Mouse (Mus musculus): Measurements from ENCODE around the gene Lamc3.

DNA sequence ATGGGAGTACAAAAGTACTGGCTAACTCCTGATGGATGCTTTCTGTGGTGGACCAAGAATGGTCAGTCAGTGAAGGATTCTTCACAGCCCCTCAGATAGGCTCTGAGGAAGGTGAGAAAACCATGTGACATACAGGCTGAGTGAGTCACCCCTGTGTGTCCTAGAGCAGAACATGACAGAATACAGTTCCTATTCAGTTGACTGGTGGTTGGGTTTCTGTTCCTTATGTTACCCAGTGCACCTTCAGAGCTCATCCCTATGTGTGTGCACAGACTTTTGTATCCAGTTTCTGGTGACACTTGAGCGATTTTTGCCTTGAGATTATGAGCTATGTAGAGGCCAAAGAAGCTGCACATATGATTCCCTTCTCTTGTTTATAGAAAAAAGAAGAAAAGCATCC, 100.7 kb downstream of the Lamc3 start:
- TF ChIP-seq CTCF (IDR thresholded peaks at IDR 0.05; ENCODE audit: insufficient read depth, low read depth, low read length) (no peak), POLR2A (IDR thresholded peaks at IDR 0.05; ENCODE audit: insufficient read depth, low read depth, low read length) (no peak)
